7 mouse cellular contexts compared by ENCODE assay signal in genomic region chr3:51888295-51888661, GRCm38 (mm10).
DNase-seq lines count a peak whose midpoint lies in the region; ATAC-seq and TF ChIP-seq lines count a peak whose summit lies in the region.

No protein-coding gene starts in this region.

- no peaks in the 10 kb centered on the region for H3K27me3 ChIP-seq in lung, embryonic 14.5 days (ENCODE audit: insufficient read depth, low read length)
- H3K27me3 ChIP-seq in forebrain, postnatal 0 days (ENCODE audit: insufficient read depth, low read length), result no peaks in the 10 kb centered on the region
- no peaks in the 10 kb centered on the region for H3K27me3 ChIP-seq in liver, embryonic 12.5 days (replicated peaks)
- H3K27me3 ChIP-seq in stomach, embryonic 15.5 days (replicated peaks), result no peaks in the 10 kb centered on the region

- H3K4me2 ChIP-seq in lung, embryonic 14.5 days, result peak overlapping the region; percentile 52
- peak overlapping the region; percentile 20; the same call in 1 of the 2 replicates for H3K4me2 ChIP-seq in forebrain, postnatal 0 days (ENCODE audit: low read depth)
- peak overlapping the region; percentile 46 for H3K4me2 ChIP-seq in liver, embryonic 12.5 days
- H3K4me2 ChIP-seq in stomach, embryonic 15.5 days, result peak overlapping the region; percentile 47

- peak; percentile 42 for DNase-seq in lung, embryonic 14.5 days
- DNase-seq in lung, postnatal 25 days (ENCODE audit: low spot score), result no peak
- DNase-seq in forebrain, postnatal 0 days, result no peak
- no peak for DNase-seq in urinary bladder, postnatal 10 days (ENCODE audit: low spot score)
- no peak for DNase-seq in adrenal gland, adult (ENCODE audit: inconsistent age in 2 of 2, low spot score in 1 of 2)

- ATAC-seq in lung, embryonic 14.5 days (ENCODE audit: insufficient read depth), result no peak
- peak; percentile 14; the same call in 1 of the 2 replicates for ATAC-seq in forebrain, postnatal 0 days
- no peak for ATAC-seq in liver, embryonic 12.5 days
- ATAC-seq in stomach, embryonic 15.5 days (ENCODE audit: insufficient read depth, low FRiP score, low read depth), result no peak

- H3K4me3 ChIP-seq in lung, embryonic 14.5 days (ENCODE audit: low read depth, low read length), result no peak overlapping the region
- H3K4me3 ChIP-seq in forebrain, postnatal 0 days (ENCODE audit: low read depth, low read length), result no peak overlapping the region
- no peak overlapping the region for H3K4me3 ChIP-seq in liver, embryonic 12.5 days
- H3K4me3 ChIP-seq in stomach, embryonic 15.5 days (replicated peaks), result no peak overlapping the region

- H3K9ac ChIP-seq in lung, embryonic 14.5 days, result no peak overlapping the region; the same call in 1 of the 2 replicates
- H3K9ac ChIP-seq in forebrain, postnatal 0 days, result peak overlapping the region; percentile 35; the same call in 1 of the 2 replicates
- no peak overlapping the region for H3K9ac ChIP-seq in liver, embryonic 12.5 days
- H3K9ac ChIP-seq in stomach, embryonic 15.5 days, result no peak overlapping the region

- TF ChIP-seq CTCF in lung, embryonic 14.5 days (IDR thresholded peaks at IDR 0.05; ENCODE audit: low read depth), result no peak
- TF ChIP-seq CTCF in forebrain, postnatal 0 days (IDR thresholded peaks at IDR 0.05; ENCODE audit: low read depth), result no peak

- no peaks in the 10 kb centered on the region for H3K9me3 ChIP-seq in lung, embryonic 14.5 days (ENCODE audit: low read depth, low read length)
- H3K9me3 ChIP-seq in forebrain, postnatal 0 days (ENCODE audit: low read length), result no peaks in the 10 kb centered on the region
- no peaks in the 10 kb centered on the region for H3K9me3 ChIP-seq in liver, embryonic 12.5 days (replicated peaks)
- H3K9me3 ChIP-seq in stomach, embryonic 15.5 days, result no peaks in the 10 kb centered on the region

- WGBS in lung, embryonic 14.5 days, result 2% methylated on average over 7 of the region's 8 CpGs
- WGBS in forebrain, postnatal 0 days, result under 1% methylated on average over 7 of the region's 8 CpGs
- 2% methylated on average over 7 of the region's 8 CpGs for WGBS in liver, embryonic 12.5 days (ENCODE audit: insufficient replicate concordance)
- WGBS in stomach, embryonic 15.5 days, result 9% methylated on average over 8 of the region's 8 CpGs

- peaks cover 17% of the 10 kb centered on the region for H3K4me1 ChIP-seq in lung, embryonic 14.5 days (ENCODE audit: insufficient read depth)
- peaks cover 25% of the 10 kb centered on the region for H3K4me1 ChIP-seq in forebrain, postnatal 0 days (ENCODE audit: insufficient read depth)
- peaks cover 31% of the 10 kb centered on the region for H3K4me1 ChIP-seq in liver, embryonic 12.5 days
- H3K4me1 ChIP-seq in stomach, embryonic 15.5 days, result peaks cover 22% of the 10 kb centered on the region

- no peaks in the 10 kb centered on the region for H3K36me3 ChIP-seq in lung, embryonic 14.5 days (ENCODE audit: insufficient read depth)
- no peaks in the 10 kb centered on the region for H3K36me3 ChIP-seq in forebrain, postnatal 0 days (ENCODE audit: insufficient read depth)
- H3K36me3 ChIP-seq in liver, embryonic 12.5 days, result no peaks in the 10 kb centered on the region
- H3K36me3 ChIP-seq in stomach, embryonic 15.5 days, result no peaks in the 10 kb centered on the region

- H3K27ac ChIP-seq in lung, embryonic 14.5 days (ENCODE audit: low read depth), result no peak overlapping the region
- H3K27ac ChIP-seq in forebrain, postnatal 0 days (ENCODE audit: low read depth, low read length), result peak overlapping the region; percentile 68
- H3K27ac ChIP-seq in liver, embryonic 12.5 days, result no peak overlapping the region
- peak overlapping the region; percentile 63 for H3K27ac ChIP-seq in stomach, embryonic 15.5 days

Comparison
In these comparisons a context has a peak if more than half of its experiments do, and no peak if none do; other contexts are left out.
1. H3K27ac ChIP-seq: peak in forebrain, postnatal 0 days (single experiment) and stomach, embryonic 15.5 days (single experiment); none in lung, embryonic 14.5 days (single experiment) and liver, embryonic 12.5 days (single experiment).
2. Peak in every context shown above with its lines, with median percentiles within 50 percentile points of each other: H3K4me2 ChIP-seq.